21 mouse cellular contexts compared by ENCODE assay signal in genomic region chr3:98132636-98133035, GRCm38 (mm10). TPM values are rescaled to one million over a fixed set of nuclear protein-coding genes. Genes with fewer than 3 reads are reported as not detected.
DNase-seq lines count a peak whose midpoint lies in the region; TF ChIP-seq lines count a peak whose summit lies in the region.
"Had no signal": no experiment of that assay in that cellular context is flagged by ENCODE, and none has a peak within 500 bp of the region (broad histone marks: within the 10 kb centered on the region; RNA-seq: fewer than 3 reads in every experiment).

No protein-coding gene starts in this region.

- no peak overlapping the region for H3K27ac ChIP-seq in gastrocnemius, adult 2 months
- H3K27ac ChIP-seq: forebrain, embryonic 10.5 days; forebrain, embryonic 13.5 days; hindbrain, embryonic 12.5 days; hindbrain, embryonic 15.5 days had no signal

- intact Hi-C loops in gastrocnemius, adult 2 months (cut with DNase I), result loop anchor here (5.0 kb wide), 1 partner anchor 205 kb away; no protein-coding TSS in a partner anchor
- intact Hi-C loops in gastrocnemius, postnatal 14 days (cut with DNase I; ENCODE audit: low total_unique reads), result loop anchor here (10.0 kb wide), 1 partner anchor 208 kb away; no protein-coding TSS in a partner anchor

- DNase-seq in cerebellum, postnatal 14 days, result peak; percentile 25 to 33
- DNase-seq in cerebellum, adult 11-12 months, result no peak
- DNase-seq in gastrocnemius, adult 2 months, result peak; percentile 54
- no peak for DNase-seq in gastrocnemius, postnatal 14 days
- DNase-seq in right cerebral cortex, postnatal 14 days, result peak; percentile 27
- no peak for DNase-seq in right cerebral cortex, adult 18-20 months
- DNase-seq: adrenal gland, postnatal 10 days; adrenal gland, postnatal 36 days; B cell, adult 2 months; cerebellum, adult 18-20 months; gastrocnemius, postnatal 25 days; kidney, adult 2 months had no signal

- no peak overlapping the region for H3K4me3 ChIP-seq in gastrocnemius, adult 2 months
- H3K4me3 ChIP-seq: forebrain, embryonic 10.5 days; forebrain, embryonic 13.5 days; hindbrain, embryonic 12.5 days; hindbrain, embryonic 15.5 days had no signal

- no peak for TF ChIP-seq CTCF in gastrocnemius, adult 2 months (IDR thresholded peaks at IDR 0.05)

RNA-seq across cellular contexts. Expression of gene Adam30, which starts 27.8 kb away (rescaled TPM):
- not detected for total RNA-seq in gastrocnemius, adult 2 months (2021)
- not detected for total RNA-seq in gastrocnemius, postnatal 14 days (2021)
- total RNA-seq: adrenal gland, adult 18-20 months; adrenal gland, postnatal 10 days; adrenal gland, postnatal 36 days; CH12.LX; gastrocnemius, adult 18-20 months; gastrocnemius, postnatal 25 days; heart, adult 8-10 months; heart, postnatal 25 days had no signal

Comparison
In these comparisons a context has a peak if more than half of its experiments do, and no peak if none do; other contexts are left out.
1. DNase-seq: peak in cerebellum, postnatal 14 days (2 of 2), gastrocnemius, adult 2 months (single experiment) and right cerebral cortex, postnatal 14 days (single experiment); none in cerebellum, adult 11-12 months (single experiment), gastrocnemius, postnatal 14 days (single experiment) and right cerebral cortex, adult 18-20 months (single experiment).